Mouse (Mus musculus) embryonic facial prominence, embryonic 14.5 days (tissue): ENCODE results near the gene Trpc4ap. TPM values are rescaled to one million over a fixed set of nuclear protein-coding genes. Genes with fewer than 3 reads are reported as not detected.
A peak's percentile ranks its signal among the peaks of the same experiment; 100 is the strongest.
"Not testable (repeated sequence)": the region's sequence is repeated elsewhere in the genome, so short reads cannot be mapped to it uniquely, and the experiment has no call there.

Source experiments
- ATAC-seq: fragments of 200-750 bp; cut with Nextera tagmentation; 2 replicates; pipeline ENCODE4 v1.8.0; 2017; ENCODE audit warnings: low read depth, moderate number of reproducible peaks, moderate TSS enrichment
- DNase-seq: peaks from one replicate; pipeline ENCODE4 v3.0.0-alpha.2; 2015; ENCODE audit warnings: low spot score
- H3K27ac ChIP-seq: fragments of 300-500 bp; sonication (generic); replicated peaks from 2 replicates; pipeline ENCODE4 v1.5.1; 2014; ENCODE audit warnings: low read depth, mild to moderate bottlenecking, low read length, moderate library complexity
- H3K27me3 ChIP-seq: fragments of 300-500 bp; sonication (generic); replicated peaks from 2 replicates; pipeline ENCODE4 v1.6.1; 2014; ENCODE audit warnings: low read length; ENCODE audit not compliant: control insufficient read depth, insufficient read depth
- H3K36me3 ChIP-seq: fragments of 300-500 bp; sonication (generic); 2 replicates; pipeline ENCODE4 v1.6.1; 2014; ENCODE audit warnings: low read length, mixed read lengths; ENCODE audit not compliant: control insufficient read depth, insufficient read depth
- H3K4me1 ChIP-seq: fragments of 300-500 bp; sonication (generic); 2 replicates; pipeline ENCODE4 v1.6.1; 2014; ENCODE audit warnings: antibody characterized with exemption, low read length; ENCODE audit not compliant: control insufficient read depth, insufficient read depth
- H3K4me2 ChIP-seq: fragments of 300-500 bp; sonication (generic); 2 replicates; pipeline ENCODE4 v1.6.1; 2014; ENCODE audit warnings: low read depth, mild to moderate bottlenecking, low read length, moderate library complexity, mixed read lengths
- H3K4me3 ChIP-seq: fragments of 300-500 bp; sonication (generic); 2 replicates; pipeline ENCODE4 v1.5.1; 2014; ENCODE audit warnings: low read depth, mild to moderate bottlenecking, low read length
- H3K9ac ChIP-seq: fragments of 300-500 bp; sonication (generic); 2 replicates; pipeline ENCODE4 v1.6.1; 2014; ENCODE audit warnings: low read depth, mild to moderate bottlenecking, low read length, moderate library complexity, mixed read lengths
- H3K9me3 ChIP-seq: fragments of 300-500 bp; sonication (generic); 2 replicates; pipeline ENCODE4 v1.6.1; 2016; ENCODE audit warnings: low read length; ENCODE audit not compliant: control insufficient read depth
- whole genome bisulfite sequencing: fragments of 180-500 bp; shearing (Covaris S2); extraction: QIAGEN DNeasy Blood & Tissue Kit; methylation state at CpG from one replicate; pipeline ENCODE4 v1.1.7; 2014; 5-methylcytosine and 5-hydroxymethylcytosine counted together
- polyA plus RNA-seq: library from polyadenylated mRNA; unstranded; fragments of >200 nt; fragmentation: Nextera tagmentation; extraction: Ambion mirVana; gene quantifications from 2 replicates; pipeline ENCODE4 v1.2.1, GENCODE M21; 2014

Gene Trpc4ap
- polyA plus RNA-seq, 1 experiment from 2014 or later, result 131 TPM

DNA sequence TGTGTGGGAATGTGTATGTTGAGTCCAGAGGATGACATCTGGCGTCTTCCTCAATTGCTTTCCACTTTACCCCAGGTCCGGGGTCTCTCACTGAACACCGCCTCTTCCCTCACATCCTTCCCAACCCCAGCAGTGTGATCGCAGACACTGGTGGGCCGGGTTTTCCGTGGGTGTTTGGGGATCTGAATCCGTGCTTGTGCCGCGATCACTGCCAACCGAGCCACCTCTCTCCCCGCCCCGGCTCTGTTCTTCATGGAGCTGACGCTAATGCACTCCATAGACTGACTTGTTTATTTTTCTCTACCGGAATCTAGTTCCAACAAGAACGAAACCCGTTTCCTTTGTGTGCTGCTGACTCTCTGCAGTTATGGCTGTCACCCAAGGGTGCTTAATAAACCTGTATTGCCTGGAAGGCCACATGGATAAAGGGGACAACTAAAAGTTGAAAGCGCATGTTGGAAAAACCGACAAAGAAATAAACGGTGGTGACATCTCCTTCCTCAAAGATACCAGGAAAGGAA, 9.3 kb upstream of the Trpc4ap start:
- Histone ChIP-seq H3K9ac (no peak overlapping the region), H3K27ac (no peak overlapping the region), H3K27me3 (no peaks in the 10 kb centered on the region), H3K4me3 (no peak overlapping the region), H3K4me1 (no peaks in the 10 kb centered on the region), H3K36me3 (peaks cover 35% of the 10 kb centered on the region), H3K4me2 (no peak overlapping the region), H3K9me3 (no peaks in the 10 kb centered on the region)
- ATAC-seq (no peak), DNase-seq (no peak)
- WGBS, result 82% methylated on average over 19 of the region's 19 CpGs

DNA sequence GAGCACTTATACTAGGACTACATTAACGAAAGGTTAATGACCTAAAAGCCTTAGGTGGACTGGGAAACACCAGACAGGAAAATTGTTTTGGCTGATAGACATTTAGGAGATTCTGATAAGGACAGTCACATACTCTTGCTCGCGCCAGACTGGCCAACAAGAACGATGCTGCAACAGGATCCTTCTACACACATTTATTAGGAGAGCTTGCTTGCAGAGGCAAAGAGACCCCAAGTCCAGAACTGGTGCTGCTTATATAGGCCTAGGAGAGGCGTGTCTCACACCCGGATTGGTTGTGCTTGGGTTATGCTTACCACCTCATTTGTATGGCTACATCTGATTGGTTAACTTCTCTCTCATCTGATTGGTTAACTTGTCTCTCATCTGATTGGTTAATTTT, 6.3 kb upstream of the Trpc4ap start:
- WGBS, result 90% methylated on average over 6 of the region's 6 CpGs
- not testable (repeated sequence) for H3K27ac ChIP-seq, ATAC-seq, H3K9me3 ChIP-seq, H3K9ac ChIP-seq, H3K4me1 ChIP-seq, H3K4me3 ChIP-seq, H3K27me3 ChIP-seq, DNase-seq, H3K4me2 ChIP-seq
- peaks cover 17% of the 10 kb centered on the region; the same call in 1 of the 2 replicates for H3K36me3 ChIP-seq

DNA sequence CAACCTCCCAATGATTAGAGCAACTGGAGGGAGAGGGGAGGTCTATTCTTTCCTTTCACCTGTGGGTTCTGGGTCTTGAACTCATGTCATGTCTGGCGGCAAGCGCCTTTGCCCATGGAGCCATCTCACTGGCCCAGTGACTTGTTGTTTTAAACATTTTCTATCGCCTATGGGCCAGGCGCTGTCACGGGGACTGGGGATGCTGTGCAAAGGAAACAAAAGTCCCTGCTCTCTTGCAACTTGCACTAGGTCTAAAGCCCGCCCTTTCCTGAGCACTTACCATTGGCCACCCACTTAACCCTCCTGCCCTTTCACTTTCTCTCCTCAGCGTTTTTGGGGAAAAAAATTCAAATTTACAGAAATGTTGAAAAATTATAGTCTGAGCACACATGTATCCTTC, 4.7 kb upstream of the Trpc4ap start:
- no peaks in the 10 kb centered on the region for H3K27me3 ChIP-seq
- 73% methylated on average over 7 of the region's 7 CpGs for WGBS
- H3K9ac ChIP-seq, result no peak overlapping the region
- H3K4me2 ChIP-seq, result no peak overlapping the region
- no peaks in the 10 kb centered on the region for H3K4me1 ChIP-seq
- no peak overlapping the region for H3K4me3 ChIP-seq
- DNase-seq, result no peak
- H3K27ac ChIP-seq, result no peak overlapping the region
- H3K36me3 ChIP-seq, result peaks cover 5% of the 10 kb centered on the region; the same call in 1 of the 2 replicates
- no peak for ATAC-seq
- H3K9me3 ChIP-seq, result no peaks in the 10 kb centered on the region

DNA sequence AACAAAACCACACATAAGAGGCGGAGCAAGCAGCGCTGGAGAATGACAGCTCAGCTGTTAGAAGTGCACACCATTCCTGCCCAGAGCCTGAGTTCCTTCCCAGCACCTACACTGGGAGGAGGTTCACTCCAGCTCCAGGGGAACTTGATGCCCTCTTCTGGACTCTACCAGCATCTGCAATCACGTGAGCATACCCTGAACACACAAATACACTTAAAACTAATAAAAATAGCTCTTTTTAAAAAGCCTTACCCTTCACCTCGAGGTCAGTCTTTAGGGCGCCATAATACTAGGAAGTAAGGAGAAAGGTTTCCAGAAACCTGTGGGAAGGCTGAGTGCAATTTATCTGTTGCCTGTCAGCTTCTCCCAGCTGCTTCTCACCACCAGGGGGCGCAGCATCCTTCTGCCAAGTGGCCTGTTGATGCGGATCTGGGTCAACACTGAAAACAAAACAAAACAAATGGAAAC, 3.9 kb upstream of the Trpc4ap start:
- H3K4me3 ChIP-seq, result no peak overlapping the region
- no peak for ATAC-seq
- H3K4me2 ChIP-seq, result no peak overlapping the region
- no peak overlapping the region for H3K27ac ChIP-seq
- peak; percentile 79 for DNase-seq
- 0 out of 2 replicates have a peak, but pooled peaks cover under 1% of the 10 kb centered on the region for H3K36me3 ChIP-seq
- no peaks in the 10 kb centered on the region for H3K27me3 ChIP-seq
- WGBS, result 12% methylated on average over 7 of the region's 7 CpGs
- H3K9me3 ChIP-seq, result no peaks in the 10 kb centered on the region
- 0 out of 2 replicates have a peak, but pooled peaks cover 1% of the 10 kb centered on the region for H3K4me1 ChIP-seq
- no peak overlapping the region for H3K9ac ChIP-seq

DNA sequence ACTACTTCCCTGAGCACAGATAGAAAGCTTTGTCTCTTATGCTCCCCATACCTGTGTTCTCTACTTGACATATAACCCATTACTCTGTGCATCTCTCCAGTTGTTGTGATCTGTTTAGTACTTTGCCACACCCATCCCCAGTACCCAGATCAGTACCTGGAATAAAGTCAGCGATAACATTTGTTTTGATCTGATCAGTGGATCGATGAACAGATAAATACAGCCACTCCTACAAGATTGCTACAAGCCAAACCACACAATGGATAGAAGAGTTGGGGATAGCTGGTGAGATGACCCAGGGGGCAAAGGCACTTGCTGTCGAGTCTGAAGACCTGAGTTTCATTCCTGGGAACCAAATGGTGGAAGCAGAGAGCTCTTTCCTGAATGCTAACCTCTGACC, 3.1 kb upstream of the Trpc4ap start:
- Histone ChIP-seq H3K27me3 (no peaks in the 10 kb centered on the region), H3K27ac (no peak overlapping the region), H3K36me3 (no peaks in the 10 kb centered on the region), H3K9ac (no peak overlapping the region), H3K9me3 (no peaks in the 10 kb centered on the region), H3K4me1 (peaks cover 9% of the 10 kb centered on the region; the same call in 1 of the 2 replicates), H3K4me2 (no peak overlapping the region), H3K4me3 (no peak overlapping the region)
- ATAC-seq (no peak), DNase-seq (no peak)
- 74% methylated on average over 3 of the region's 3 CpGs for WGBS

DNA sequence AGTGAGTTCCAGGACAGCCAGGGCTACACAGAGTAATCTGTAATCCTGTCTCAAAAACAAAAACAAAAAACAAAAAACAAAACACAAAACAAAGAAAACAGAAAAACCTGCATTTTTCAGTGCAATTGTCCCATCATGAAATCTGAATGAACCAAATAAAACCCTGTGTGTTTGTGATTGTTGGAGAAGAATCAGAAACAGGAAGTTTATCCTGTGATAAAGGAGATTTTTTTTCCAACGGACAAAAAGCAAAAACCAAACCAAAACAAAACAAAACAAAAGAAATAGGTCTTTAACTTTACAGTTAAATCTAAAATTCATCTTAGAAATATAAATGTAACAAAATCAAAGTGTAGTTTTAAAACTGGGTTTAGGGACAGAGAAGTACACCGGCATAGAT, 2.4 kb upstream of the Trpc4ap start:
- 64% methylated on average over 2 of the region's 2 CpGs for whole genome bisulfite sequencing
- Histone ChIP-seq H3K4me1 (peaks cover 13% of the 10 kb centered on the region; the same call in 1 of the 2 replicates), H3K4me3 (no peak overlapping the region), H3K27ac (no peak overlapping the region), H3K36me3 (no peaks in the 10 kb centered on the region), H3K4me2 (no peak overlapping the region), H3K27me3 (no peaks in the 10 kb centered on the region), H3K9ac (no peak overlapping the region), H3K9me3 (no peaks in the 10 kb centered on the region)
- ATAC-seq (no peak), DNase-seq (no peak)

DNA sequence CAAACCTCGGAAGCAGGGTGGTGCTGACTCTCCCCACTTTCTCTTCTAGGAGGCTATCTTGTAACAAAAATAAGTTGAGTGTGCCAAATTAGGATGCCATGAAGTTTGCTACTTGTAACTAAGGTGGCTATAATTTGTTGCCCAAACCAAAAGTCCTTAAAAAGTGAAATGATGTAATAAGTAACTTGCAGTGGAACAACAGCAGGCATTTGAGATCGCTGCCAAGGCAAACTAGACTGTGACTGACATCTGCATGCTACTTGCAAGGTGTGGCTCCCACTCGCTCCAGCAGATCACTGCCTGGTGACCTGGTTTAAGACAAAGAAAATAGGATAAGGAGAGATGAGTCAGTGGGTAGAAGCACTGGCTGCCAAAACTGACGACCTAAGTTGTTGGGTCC, 952 bp upstream of the Trpc4ap start:
- Histone ChIP-seq H3K9me3 (no peaks in the 10 kb centered on the region), H3K4me1 (peaks cover 13% of the 10 kb centered on the region; the same call in 1 of the 2 replicates), H3K27me3 (no peaks in the 10 kb centered on the region), H3K4me2 (no peak overlapping the region), H3K36me3 (0 out of 2 replicates have a peak, but pooled peaks cover 5% of the 10 kb centered on the region), H3K9ac (no peak overlapping the region), H3K4me3 (no peak overlapping the region), H3K27ac (no peak overlapping the region)
- WGBS, result 78% methylated on average over 4 of the region's 4 CpGs
- ATAC-seq (no peak), DNase-seq (no peak)

DNA sequence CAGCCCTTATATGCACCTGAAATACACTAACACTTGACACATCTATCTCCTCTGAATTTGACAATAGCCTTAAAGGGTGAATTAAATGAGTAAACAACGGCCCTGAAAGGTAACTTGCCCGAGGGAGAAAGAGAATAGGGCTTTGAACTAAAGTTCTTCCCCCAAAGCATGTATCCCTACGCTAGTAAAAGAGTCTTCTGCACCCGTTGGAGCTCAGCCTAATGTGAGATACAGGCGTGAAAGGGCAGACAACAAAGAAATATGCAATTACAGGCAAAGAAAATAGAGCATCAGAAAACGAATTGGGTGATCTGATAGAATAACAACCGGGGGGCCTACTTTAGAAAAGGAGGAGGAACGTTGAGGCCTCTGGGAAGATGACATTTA, 855 bp downstream of the Trpc4ap start:
- WGBS, result 5% methylated on average over 8 of the region's 8 CpGs
- H3K9ac ChIP-seq, result peak overlapping the region; percentile 97
- peak overlapping the region; percentile 88 for H3K27ac ChIP-seq
- no peaks in the 10 kb centered on the region for H3K27me3 ChIP-seq
- DNase-seq, result no peak
- peaks cover 13% of the 10 kb centered on the region; the same call in 1 of the 2 replicates for H3K36me3 ChIP-seq
- peak overlapping the region; percentile 98 for H3K4me3 ChIP-seq
- peaks cover 13% of the 10 kb centered on the region; the same call in 1 of the 2 replicates for H3K4me1 ChIP-seq
- H3K9me3 ChIP-seq, result no peaks in the 10 kb centered on the region
- H3K4me2 ChIP-seq, result peak overlapping the region; percentile 71
- ATAC-seq, result no peak

DNA sequence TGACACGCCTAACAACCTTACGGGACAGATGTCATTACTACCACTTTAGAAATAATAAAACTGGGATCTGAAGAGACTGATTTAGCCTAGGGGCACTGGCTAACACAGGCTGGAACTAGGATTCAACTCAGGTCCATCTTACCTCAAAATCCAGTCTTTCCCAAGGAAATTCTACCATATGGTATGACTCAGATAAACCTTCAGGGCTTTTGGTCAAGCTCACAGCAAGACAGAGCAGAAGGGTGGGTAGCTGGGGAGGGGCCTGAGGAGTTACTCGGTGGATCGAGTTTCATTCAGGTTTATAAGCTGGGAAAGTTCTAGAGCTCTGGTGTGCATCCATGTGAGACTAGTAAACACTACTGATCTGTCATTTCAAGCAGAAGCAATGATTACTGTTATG, 3.0 kb downstream of the Trpc4ap start:
- Histone ChIP-seq H3K36me3 (peaks cover 22% of the 10 kb centered on the region), H3K9ac (no peak overlapping the region), H3K4me3 (no peak overlapping the region), H3K9me3 (no peaks in the 10 kb centered on the region), H3K4me1 (peaks cover 13% of the 10 kb centered on the region; the same call in 1 of the 2 replicates), H3K27me3 (no peaks in the 10 kb centered on the region), H3K4me2 (no peak overlapping the region), H3K27ac (no peak overlapping the region)
- no peak for DNase-seq
- 83% methylated on average over 4 of the region's 4 CpGs for WGBS
- no peak for ATAC-seq
